Mouse (Mus musculus) embryonic facial prominence, embryonic 10.5 days (tissue): ENCODE data around the gene Ccdc13. TPM values are rescaled to one million over a fixed set of nuclear protein-coding genes. Genes with fewer than 3 reads are reported as not detected.

Source experiments
- DNase-seq: peaks from one replicate; pipeline ENCODE4 v3.0.0-alpha.2; 2017; ENCODE audit warnings: low spot score
- H3K27ac ChIP-seq: fragments of 300-500 bp; sonication (generic); replicated peaks from 2 replicates; pipeline ENCODE4 v1.5.1; 2016; ENCODE audit warnings: mild to moderate bottlenecking
- H3K27me3 ChIP-seq: fragments of 300-500 bp; sonication (generic); replicated peaks from 2 replicates; pipeline ENCODE4 v1.6.1; 2016; ENCODE audit warnings: low read depth, mild to moderate bottlenecking; ENCODE audit not compliant: poor library complexity, severe bottlenecking
- H3K36me3 ChIP-seq: fragments of 300-500 bp; sonication (generic); replicated peaks from 2 replicates; pipeline ENCODE4 v1.6.1; 2016; ENCODE audit warnings: mild to moderate bottlenecking, moderate library complexity
- H3K4me1 ChIP-seq: fragments of 300-500 bp; sonication (generic); 2 replicates; pipeline ENCODE4 v1.6.1; 2016
- H3K4me3 ChIP-seq: fragments of 300-500 bp; sonication (generic); 2 replicates; pipeline ENCODE4 v1.5.1; 2016; ENCODE audit warnings: mild to moderate bottlenecking, moderate library complexity
- H3K9me3 ChIP-seq: fragments of 300-500 bp; sonication (generic); 2 replicates; pipeline ENCODE4 v1.6.1; 2016; ENCODE audit warnings: mild to moderate bottlenecking
- WGBS: fragments of 180-500 bp; shearing (Covaris S2); methylation state at CpG from one replicate; pipeline ENCODE4 v1.1.7; 2016; 5-methylcytosine and 5-hydroxymethylcytosine counted together
- polyA plus RNA-seq: library from polyadenylated mRNA; unstranded; fragments of >200 nt; fragmentation: Nextera tagmentation; extraction: Ambion mirVana; gene quantifications from 2 replicates; pipeline ENCODE4 v1.2.1, GENCODE M21; 2016

Ccdc13 gene
- 0.83 and 1.2 TPM in 2 replicates for polyA plus RNA-seq

GRCm38 (mm10) chr9:121838829-121839621 lies at the start of gene Ccdc13:
Ccdc13 (minus strand) TSS chr9:121839461.
- Histone ChIP-seq H3K27me3 (peaks cover 25% of the 10 kb centered on the region), H3K36me3 (no peaks in the 10 kb centered on the region), H3K4me3 (peak within 1 kb of the TSS; percentile 62), H3K9me3 (peaks cover 14% of the 10 kb centered on the region; the same call in 1 of the 2 replicates), H3K4me1 (peaks cover 12% of the 10 kb centered on the region), H3K27ac (peak within 1 kb of the TSS; percentile 66)
- WGBS: 3% methylated on average over 61 of the region's 61 CpGs
- DNase-seq: peak; percentile 93

- Histone ChIP-seq H3K9me3 (no peaks in the 10 kb centered on the region), H3K4me1 (peaks cover 3% of the 10 kb centered on the region; the same call in 1 of the 2 replicates), H3K36me3 (no peaks in the 10 kb centered on the region), H3K27me3 (no peaks in the 10 kb centered on the region), H3K4me3 (no peak overlapping the region), H3K27ac (no peak overlapping the region)
- DNase-seq: no peak
- 68% methylated on average over 7 of the region's 7 CpGs for WGBS
These were observed 42.8 kb upstream of the Ccdc13 start for GRCm38 (mm10) chr9:121882015-121882457.

DNA sequence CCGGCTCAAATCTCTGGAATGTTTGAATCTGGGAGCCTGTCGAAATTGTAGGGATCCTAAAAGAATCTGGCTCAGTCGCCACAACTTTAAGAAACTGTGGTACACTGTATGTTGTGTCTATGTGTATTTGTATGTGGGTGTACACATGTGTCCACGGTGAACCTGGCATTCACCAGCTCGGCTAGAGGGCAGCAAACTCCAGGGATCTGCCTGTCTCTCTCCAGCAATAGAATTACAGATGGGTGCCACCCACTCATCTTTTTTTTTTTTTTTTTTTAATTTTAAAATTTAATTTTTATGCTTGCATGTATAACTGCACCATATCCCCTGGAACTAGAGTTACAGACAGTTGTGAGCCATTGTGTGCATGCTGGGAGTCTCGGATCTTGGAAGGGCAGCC lies 42.0 kb upstream of the Ccdc13 start:
- H3K27ac ChIP-seq: no peak overlapping the region
- no peaks in the 10 kb centered on the region for H3K9me3 ChIP-seq
- H3K4me1 ChIP-seq: peaks cover 3% of the 10 kb centered on the region; the same call in 1 of the 2 replicates
- no peaks in the 10 kb centered on the region; the same call in 1 of the 2 replicates for H3K27me3 ChIP-seq
- 86% methylated on average over 6 of the region's 6 CpGs for WGBS
- no peak for DNase-seq
- H3K4me3 ChIP-seq: no peak overlapping the region
- no peaks in the 10 kb centered on the region for H3K36me3 ChIP-seq

- no peaks in the 10 kb centered on the region for H3K9me3 ChIP-seq
- H3K27ac ChIP-seq: no peak overlapping the region
- H3K36me3 ChIP-seq: no peaks in the 10 kb centered on the region
- H3K4me3 ChIP-seq: no peak overlapping the region
- WGBS: 27% methylated on average over 14 of the region's 14 CpGs
- peaks cover 3% of the 10 kb centered on the region; the same call in 1 of the 2 replicates for H3K4me1 ChIP-seq
- H3K27me3 ChIP-seq: no peaks in the 10 kb centered on the region; the same call in 1 of the 2 replicates
- DNase-seq: peak; percentile 62
These were observed 41.6 kb upstream of the Ccdc13 start for GRCm38 (mm10) chr9:121880840-121881239.

DNA sequence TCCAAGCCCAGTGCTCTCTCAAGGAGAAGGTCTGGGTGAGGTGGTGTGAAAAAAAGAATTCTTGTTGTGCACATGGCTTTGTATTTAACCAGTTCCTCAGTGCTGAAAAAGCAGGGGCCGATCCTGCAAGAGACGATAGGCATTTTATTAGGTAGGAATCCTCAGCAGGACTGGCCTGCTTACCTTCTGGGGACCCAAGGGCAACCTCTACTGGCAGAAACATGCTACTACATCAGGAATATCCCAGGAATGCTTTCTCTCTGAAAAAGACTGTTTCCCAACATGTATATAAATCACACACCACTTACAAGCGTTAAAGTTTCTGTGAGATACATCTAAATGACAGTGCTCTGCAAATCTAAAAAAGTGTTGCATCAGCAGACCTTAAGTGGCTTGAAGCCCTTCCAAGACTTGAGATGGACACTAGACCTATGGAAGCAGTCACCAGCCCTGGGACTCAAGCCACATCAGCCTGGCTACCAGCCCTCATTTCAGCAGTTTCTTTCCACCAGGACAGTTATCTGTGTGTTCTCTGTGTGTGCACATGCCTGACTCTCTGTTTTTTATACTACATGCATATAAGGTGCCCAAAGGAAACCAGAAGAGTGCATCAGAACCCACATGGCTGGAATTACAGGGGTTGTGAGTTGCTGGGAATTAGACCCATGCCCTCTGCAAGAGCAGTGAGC lies 37.9 kb upstream of the Ccdc13 start:
- H3K4me1 ChIP-seq: peaks cover 3% of the 10 kb centered on the region; the same call in 1 of the 2 replicates
- DNase-seq: peak; percentile 45
- H3K9me3 ChIP-seq: no peaks in the 10 kb centered on the region
- 30% methylated on average over 3 of the region's 3 CpGs for WGBS
- no peaks in the 10 kb centered on the region; the same call in 1 of the 2 replicates for H3K27me3 ChIP-seq
- no peak overlapping the region for H3K27ac ChIP-seq
- no peaks in the 10 kb centered on the region for H3K36me3 ChIP-seq
- no peak overlapping the region for H3K4me3 ChIP-seq

GRCm38 (mm10) chr9:121873578-121873977 lies 34.3 kb upstream of the Ccdc13 start:
- Histone ChIP-seq H3K36me3 (no peaks in the 10 kb centered on the region), H3K27me3 (no peaks in the 10 kb centered on the region; the same call in 1 of the 2 replicates), H3K4me3 (no peak overlapping the region), H3K9me3 (no peaks in the 10 kb centered on the region), H3K4me1 (peaks cover 9% of the 10 kb centered on the region; the same call in 1 of the 2 replicates), H3K27ac (no peak overlapping the region)
- DNase-seq: no peak

DNA sequence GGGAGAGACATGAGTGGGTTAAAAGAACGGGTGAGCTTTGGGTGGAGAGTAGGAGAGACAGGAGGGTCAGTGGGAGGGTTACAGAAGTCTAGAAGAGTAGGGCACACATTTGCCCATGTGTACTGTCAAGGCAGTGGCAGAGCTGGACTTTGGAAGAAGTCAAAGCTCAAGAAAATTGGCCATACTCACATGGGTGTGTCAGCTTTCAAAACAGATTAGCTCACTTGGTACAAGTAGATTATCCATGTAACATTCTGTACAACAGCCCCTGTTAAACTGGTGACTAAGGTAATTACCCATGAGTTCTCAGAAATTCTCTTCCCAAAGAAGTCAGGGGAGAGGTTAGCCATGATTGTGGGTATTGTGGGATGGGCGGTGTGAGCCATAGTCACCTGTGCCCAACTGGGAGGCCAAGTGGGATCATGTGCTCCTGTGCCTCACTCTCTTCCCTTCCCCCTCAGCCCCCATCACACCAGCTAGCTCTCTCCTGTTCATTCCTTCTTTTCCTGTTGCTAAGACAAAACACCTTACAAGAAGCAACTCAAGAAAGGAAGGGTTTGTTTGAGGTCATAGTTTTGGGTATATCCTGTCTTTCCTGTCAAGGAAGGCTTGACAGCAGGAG lies 32.9 kb upstream of the Ccdc13 start:
- no peak overlapping the region for H3K4me3 ChIP-seq
- H3K4me1 ChIP-seq: peaks cover 9% of the 10 kb centered on the region; the same call in 1 of the 2 replicates
- no peak overlapping the region for H3K27ac ChIP-seq
- H3K27me3 ChIP-seq: no peaks in the 10 kb centered on the region; the same call in 1 of the 2 replicates
- 84% methylated on average over 2 of the region's 2 CpGs for WGBS
- H3K9me3 ChIP-seq: no peaks in the 10 kb centered on the region
- no peak for DNase-seq
- no peaks in the 10 kb centered on the region for H3K36me3 ChIP-seq

GRCm38 (mm10) chr9:121869973-121870515 lies 30.8 kb upstream of the Ccdc13 start:
- Histone ChIP-seq H3K9me3 (no peaks in the 10 kb centered on the region), H3K27me3 (no peaks in the 10 kb centered on the region), H3K4me3 (no peak overlapping the region), H3K36me3 (no peaks in the 10 kb centered on the region), H3K27ac (no peak overlapping the region), H3K4me1 (peaks cover 9% of the 10 kb centered on the region; the same call in 1 of the 2 replicates)
- 51% methylated on average over 4 of the region's 4 CpGs for WGBS
- no peak for DNase-seq

DNA sequence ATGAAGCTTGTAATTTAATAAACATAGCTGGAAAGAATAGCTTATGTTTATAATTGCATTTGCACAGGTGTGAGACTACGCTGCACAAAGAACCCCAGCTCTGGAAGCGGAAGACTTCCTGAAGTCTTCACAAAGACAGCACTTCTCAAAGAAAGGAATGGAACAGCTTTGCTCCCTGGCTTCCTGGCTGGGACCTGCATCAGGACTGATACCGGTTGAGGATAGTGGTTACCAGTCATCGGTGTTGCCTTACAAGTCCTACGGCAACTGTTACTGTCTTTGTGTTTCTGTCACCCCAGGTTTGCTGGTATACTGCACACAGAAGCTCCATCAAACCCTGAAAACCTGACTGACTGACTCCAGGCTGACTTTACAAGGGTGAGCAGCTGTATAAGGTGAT lies 30.2 kb upstream of the Ccdc13 start:
- Histone ChIP-seq H3K27ac (no peak overlapping the region), H3K36me3 (no peaks in the 10 kb centered on the region), H3K9me3 (no peaks in the 10 kb centered on the region), H3K27me3 (no peaks in the 10 kb centered on the region), H3K4me3 (no peak overlapping the region), H3K4me1 (peaks cover 9% of the 10 kb centered on the region; the same call in 1 of the 2 replicates)
- WGBS: 96% methylated on average over 5 of the region's 5 CpGs
- DNase-seq: no peak

DNA sequence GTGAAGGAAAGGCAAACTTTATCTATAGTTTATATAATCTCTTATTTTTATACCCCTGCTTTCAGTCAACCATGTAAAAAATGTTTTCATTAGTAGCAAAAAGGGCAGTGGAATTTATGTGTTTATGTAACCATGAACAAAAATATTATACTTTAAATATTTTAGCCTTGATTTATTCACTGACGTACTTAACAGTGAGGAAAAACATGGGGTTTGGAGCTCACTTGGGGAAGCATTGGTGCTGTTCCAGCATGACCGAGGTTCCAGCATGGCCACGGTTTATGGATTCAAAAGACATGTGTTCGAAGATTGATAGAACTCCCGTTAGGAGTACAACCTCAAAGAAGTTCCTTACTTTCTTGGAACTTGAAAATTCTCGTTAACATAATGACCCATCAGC lies 29.0 kb upstream of the Ccdc13 start:
- H3K9me3 ChIP-seq: no peaks in the 10 kb centered on the region
- no peak overlapping the region for H3K4me3 ChIP-seq
- DNase-seq: no peak
- H3K4me1 ChIP-seq: peaks cover 9% of the 10 kb centered on the region; the same call in 1 of the 2 replicates
- no peak overlapping the region for H3K27ac ChIP-seq
- H3K27me3 ChIP-seq: no peaks in the 10 kb centered on the region
- H3K36me3 ChIP-seq: no peaks in the 10 kb centered on the region
- WGBS: 92% methylated on average over 6 of the region's 6 CpGs

DNA sequence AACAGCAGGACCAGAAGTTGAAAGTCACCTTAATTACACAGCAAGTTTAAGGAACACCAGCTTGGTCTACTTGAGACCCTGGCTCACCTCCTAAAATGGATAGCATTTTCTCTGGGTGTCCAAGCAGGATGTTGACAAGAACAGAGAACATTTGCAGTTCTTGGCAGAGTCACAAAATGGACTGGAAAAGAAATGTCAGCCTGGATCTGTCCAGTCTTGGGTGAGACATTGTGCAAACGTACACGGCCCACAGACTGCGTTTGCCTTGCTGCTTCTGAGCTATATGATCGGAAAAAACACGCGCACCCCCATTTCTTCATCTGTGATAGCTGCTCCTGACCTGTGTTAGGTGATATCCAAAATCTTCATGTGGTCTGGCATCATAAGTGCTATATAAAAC lies 28.4 kb upstream of the Ccdc13 start:
- Histone ChIP-seq H3K4me1 (peaks cover 9% of the 10 kb centered on the region; the same call in 1 of the 2 replicates), H3K9me3 (no peaks in the 10 kb centered on the region), H3K27me3 (no peaks in the 10 kb centered on the region), H3K4me3 (no peak overlapping the region), H3K36me3 (no peaks in the 10 kb centered on the region), H3K27ac (no peak overlapping the region)
- no peak for DNase-seq
- WGBS: 93% methylated on average over 6 of the region's 6 CpGs

DNA sequence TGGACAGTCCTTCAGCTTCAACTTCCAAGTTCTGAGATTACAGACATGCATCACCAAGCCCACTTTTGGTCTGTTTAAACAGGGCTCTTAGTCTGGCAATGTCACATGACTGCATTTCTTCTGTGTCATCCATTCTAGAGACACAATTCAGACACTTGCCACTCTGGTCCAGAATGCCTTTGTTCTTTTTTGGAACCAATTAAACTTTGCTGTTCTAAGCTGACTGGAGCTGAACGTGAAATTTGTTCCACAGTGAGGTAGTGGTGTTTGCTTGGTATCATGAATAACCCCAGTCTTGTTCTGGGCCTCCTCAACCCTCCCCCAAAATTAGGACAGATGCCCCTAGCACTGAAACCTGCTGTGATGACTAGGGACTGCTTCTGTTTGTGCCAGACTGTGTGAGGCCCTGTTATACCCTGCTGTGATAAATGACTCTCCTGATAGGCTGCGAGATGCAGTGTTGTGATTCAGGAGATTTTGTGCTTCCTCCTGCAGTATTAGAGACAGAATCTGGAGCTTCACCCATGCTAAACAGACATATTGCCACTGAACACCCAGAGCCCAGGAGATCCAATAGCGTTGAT lies 26.3 kb upstream of the Ccdc13 start:
- H3K4me3 ChIP-seq: no peak overlapping the region
- 42% methylated on average over 3 of the region's 3 CpGs for WGBS
- H3K9me3 ChIP-seq: no peaks in the 10 kb centered on the region
- H3K36me3 ChIP-seq: no peaks in the 10 kb centered on the region
- no peak for DNase-seq
- no peaks in the 10 kb centered on the region for H3K27me3 ChIP-seq
- no peak overlapping the region for H3K27ac ChIP-seq
- H3K4me1 ChIP-seq: peaks cover 8% of the 10 kb centered on the region; the same call in 1 of the 2 replicates
